Mouse (Mus musculus) spleen, adult 2 months (tissue): ENCODE measurements around the gene Sh3bp2. TPM values are rescaled to one million over a fixed set of nuclear protein-coding genes. Genes with fewer than 3 reads are reported as not detected.
"Not testable (repeated sequence)": the region's sequence is repeated elsewhere in the genome, so short reads cannot be mapped to it uniquely, and the experiment has no call there.

Experiments used
- DNase-seq, 2 experiments: peaks; one replicate each; pipeline versions ENCODE4 v3.0.0 to v3.0.0-alpha.2; 2012 to 2021; ENCODE audit warnings: low spot score in 2 of 2, low read depth in 1 of 2
- H3K27ac ChIP-seq: fragments of 200-500 bp; 2 replicates; pipeline ENCODE4 v1.5.1; 2012; ENCODE audit warnings: low read length, inconsistent platforms; ENCODE audit not compliant: insufficient read depth
- H3K27me3 ChIP-seq: fragments of 200-500 bp; 2 replicates; pipeline ENCODE4 v1.6.1; 2012; ENCODE audit warnings: mild to moderate bottlenecking, moderate library complexity, low read length, inconsistent platforms; ENCODE audit not compliant: control insufficient read depth, insufficient read depth
- H3K36me3 ChIP-seq: fragments of 200-500 bp; 2 replicates; pipeline ENCODE4 v1.6.1; 2012; ENCODE audit warnings: mild to moderate bottlenecking, low read length, inconsistent platforms; ENCODE audit not compliant: control insufficient read depth, insufficient read depth
- H3K4me1 ChIP-seq: fragments of 200-500 bp; 2 replicates; pipeline ENCODE4 v1.6.1; 2011; ENCODE audit warnings: inconsistent platforms; ENCODE audit not compliant: control insufficient read depth, insufficient read depth, insufficient read length
- H3K4me3 ChIP-seq: fragments of 200-500 bp; 2 replicates; pipeline ENCODE4 v1.5.1; 2011; ENCODE audit warnings: mild to moderate bottlenecking, inconsistent platforms; ENCODE audit not compliant: insufficient read depth, insufficient read length; ENCODE audit errors: extremely low read depth
- CTCF ChIP-seq: fragments of 200-500 bp; IDR thresholded peaks from 2 replicates; pipeline ENCODE4 v1.5.1; 2011; ENCODE audit warnings: mild to moderate bottlenecking, inconsistent platforms; ENCODE audit not compliant: insufficient read depth, insufficient read length, insufficient replicate concordance; ENCODE audit errors: extremely low read depth
- POLR2A ChIP-seq: fragments of 200-500 bp; IDR thresholded peaks from 2 replicates; pipeline ENCODE4 v1.6.1; 2011; ENCODE audit warnings: low read depth, low read length, inconsistent platforms
- WGBS: fragments of 180-500 bp; shearing (Covaris S2); methylation state at CpG from one replicate; pipeline ENCODE4 v1.1.7; 2018; 5-methylcytosine and 5-hydroxymethylcytosine counted together
- polyA plus RNA-seq: library from polyadenylated mRNA; depleted of rRNA; stranded (reverse); fragments of >200 nt; gene quantifications from 2 replicates; pipeline ENCODE4 v1.2.3, GENCODE M21; 2012

Sh3bp2 gene
- polyA plus RNA-seq, 1 experiment, result 51.3 TPM

GRCm38 (mm10) chr5:34564291-34564690 lies 38.7 kb downstream of the Sh3bp2 start:
- WGBS, result 85% methylated on average over 4 of the region's 4 CpGs
- DNase-seq, result no peak
- H3K27me3 ChIP-seq, result no peaks in the 10 kb centered on the region
- no peak overlapping the region for H3K27ac ChIP-seq
- H3K4me3 ChIP-seq, result no peak overlapping the region
- H3K36me3 ChIP-seq, result peaks cover 33% of the 10 kb centered on the region
- H3K4me1 ChIP-seq, result no peaks in the 10 kb centered on the region; the same call in 1 of the 2 replicates
- TF ChIP-seq POLR2A, result no peak
- no peak for TF ChIP-seq CTCF

GRCm38 (mm10) chr5:34565545-34566283 lies 40.1 kb downstream of the Sh3bp2 start:
- peaks cover 19% of the 10 kb centered on the region for H3K36me3 ChIP-seq
- no peak for DNase-seq
- no peak for TF ChIP-seq POLR2A
- TF ChIP-seq CTCF, result no peak
- H3K27ac ChIP-seq, result 0 out of 2 replicates have a peak overlapping the region, but pooled peaks have one; percentile 12
- H3K4me1 ChIP-seq, result no peaks in the 10 kb centered on the region; the same call in 1 of the 2 replicates
- H3K4me3 ChIP-seq, result no peak overlapping the region
- WGBS, result 69% methylated on average over 7 of the region's 7 CpGs
- H3K27me3 ChIP-seq, result no peaks in the 10 kb centered on the region

- no peak overlapping the region for H3K4me3 ChIP-seq
- no peak for DNase-seq
- no peak for TF ChIP-seq POLR2A
- no peak for TF ChIP-seq CTCF
- 88% methylated on average over 3 of the region's 3 CpGs for WGBS
- H3K27ac ChIP-seq, result no peak overlapping the region
- H3K36me3 ChIP-seq, result no peaks in the 10 kb centered on the region
- peaks cover 7% of the 10 kb centered on the region; the same call in 1 of the 2 replicates for H3K4me1 ChIP-seq
- no peaks in the 10 kb centered on the region for H3K27me3 ChIP-seq
Measured at GRCm38 (mm10) chr5:34571551-34571950, 45.9 kb downstream of the Sh3bp2 start.

GRCm38 (mm10) chr5:34572568-34572967 lies 46.9 kb downstream of the Sh3bp2 start:
- H3K36me3 ChIP-seq, H3K27me3 ChIP-seq, H3K4me3 ChIP-seq, DNase-seq: not testable (repeated sequence)
- peaks cover 12% of the 10 kb centered on the region; the same call in 1 of the 2 replicates for H3K4me1 ChIP-seq
- H3K27ac ChIP-seq, result peak overlapping the region; percentile 92
- WGBS, result 60% methylated on average over 4 of the region's 4 CpGs

- TF ChIP-seq CTCF, result no peak
- TF ChIP-seq POLR2A, result peak; percentile 84
- H3K4me3 ChIP-seq, result peak within 1 kb of the TSS; percentile 85
- peaks cover 12% of the 10 kb centered on the region; the same call in 1 of the 2 replicates for H3K4me1 ChIP-seq
- under 1% methylated on average over 83 of the region's 84 CpGs for WGBS
- peak within 1 kb of the TSS; percentile 92 for H3K27ac ChIP-seq
- H3K27me3 ChIP-seq, result no peaks in the 10 kb centered on the region
- H3K36me3 ChIP-seq, result no peaks in the 10 kb centered on the region
- peak; percentile 91 to 95 for DNase-seq
Measured at GRCm38 (mm10) chr5:34573268-34574221, 47.9 kb downstream of the Sh3bp2 start, which contains the start of gene Add1. Add1 (plus strand) TSS chr5:34573664.

- TF ChIP-seq CTCF (no peak), POLR2A (no peak; the same call in 1 of the 2 replicates)
- Histone ChIP-seq H3K27me3 (no peaks in the 10 kb centered on the region), H3K4me1 (peaks cover 12% of the 10 kb centered on the region; the same call in 1 of the 2 replicates), H3K36me3 (no peaks in the 10 kb centered on the region), H3K4me3 (peak overlapping the region; percentile 65), H3K27ac (peak overlapping the region; percentile 84)
- WGBS, result 5% methylated on average over 10 of the region's 10 CpGs
- peak; percentile 34 for DNase-seq
Measured at GRCm38 (mm10) chr5:34574721-34575120, 49.1 kb downstream of the Sh3bp2 start.
